Comparison of ENCODE assay signal across 25 mouse cellular contexts in the genomic region with DNA sequence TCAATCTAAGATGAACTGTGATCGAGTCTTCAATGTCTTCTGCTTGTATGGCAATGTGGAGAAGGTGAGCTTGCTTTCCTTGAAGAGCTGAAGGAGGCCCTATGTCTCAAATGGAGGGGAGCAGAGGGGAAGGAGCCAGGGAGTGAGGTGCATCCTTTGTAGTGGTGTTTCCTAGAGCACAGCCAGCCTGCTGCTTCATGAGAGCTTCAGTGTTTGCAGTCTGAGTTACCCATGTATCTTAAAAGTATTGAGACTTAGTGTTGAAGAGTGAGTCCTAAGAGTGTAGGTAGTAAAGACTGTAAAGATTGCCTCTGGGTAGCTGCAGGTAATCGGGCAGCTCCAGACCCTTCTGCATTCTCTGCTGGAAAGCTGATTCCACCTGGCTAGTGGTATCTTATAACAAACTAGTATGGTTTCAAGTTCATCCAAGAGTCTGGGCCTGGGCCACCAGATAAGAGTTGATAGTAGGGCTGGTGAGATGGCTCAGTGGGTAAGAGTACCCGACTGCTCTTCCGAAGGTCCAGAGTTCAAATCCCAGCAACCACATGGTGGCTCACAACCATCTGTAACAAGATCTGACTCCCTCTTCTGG. TPM values are rescaled to one million over a fixed set of nuclear protein-coding genes. Genes with fewer than 3 reads are reported as not detected.
DNase-seq lines count a peak whose midpoint lies in the region; ATAC-seq and TF ChIP-seq lines count a peak whose summit lies in the region.
"Had no signal": no experiment of that assay in that cellular context is flagged by ENCODE, and none has a peak within 500 bp of the region (broad histone marks: within the 10 kb centered on the region; RNA-seq: fewer than 3 reads in every experiment).

No protein-coding gene starts in this region.

- peaks cover 92% of the 10 kb centered on the region for H3K36me3 ChIP-seq in heart, embryonic 14.5 days (ENCODE audit: control insufficient read depth, insufficient read depth, low read length)
- peaks cover 81 to 92% of the 10 kb centered on the region in 2 experiments for H3K36me3 ChIP-seq in CH12.LX (replicated peaks in 1 of 2; ENCODE audit: control insufficient read depth in 1 of 2, insufficient read depth in 1 of 2, low read length in 1 of 2)

- WGBS in heart, embryonic 14.5 days = 77% methylated on average over 4 of the region's 4 CpGs

- in situ Hi-C loops in CH12.LX (cut with MboI; ENCODE audit: low pct_ligation_motif_present, low pct_unique_long_range_greater_than_20kb, low sequenced_read_pairs) = no loop called here

- ATAC-seq in heart, embryonic 14.5 days (ENCODE audit: insufficient number of reproducible peaks, insufficient read depth, low FRiP score, low read depth) = no peak
- ATAC-seq in erythroblast, adult 5-6 weeks (replicated peaks; ENCODE audit: low FRiP score, poor library complexity, severe bottlenecking) = 0 out of 2 replicates have a peak, but pooled peaks have one; percentile 30
- ATAC-seq in megakaryocyte progenitor cell, adult 5-6 weeks (replicated peaks; ENCODE audit: poor library complexity) = peak; percentile 49
- ATAC-seq: forebrain, embryonic 14.5 days; intestine, embryonic 15.5 days had no signal

- no peak for TF ChIP-seq CTCF in CH12.LX (conservative IDR thresholded peaks at IDR 0.05 in 1 of 2, IDR thresholded peaks at IDR 0.05 in 1 of 2; ENCODE audit: low read depth in 2 of 2, low read length in 2 of 2)

- TF ChIP-seq EP300 in CH12.LX (IDR thresholded peaks at IDR 0.05; ENCODE audit: low read length) = no peak

- peak; percentile 26; the same call in 1 of the 2 replicates for TF ChIP-seq POLR2A in CH12.LX (IDR thresholded peaks at IDR 0.05; ENCODE audit: low read depth, low read length)

- H3K79me2 ChIP-seq in CH12.LX (replicated peaks; ENCODE audit: control insufficient read depth, extremely low read depth, insufficient read depth, poor library complexity, severe bottlenecking) = peaks cover 51% of the 10 kb centered on the region

- H3K4me1 ChIP-seq in heart, embryonic 14.5 days (ENCODE audit: control insufficient read depth in 2 of 2, insufficient read depth in 2 of 2, low read length in 2 of 2) = peaks cover 9 to 70% of the 10 kb centered on the region in 2 experiments; a peak in 3 of 4 replicates
- H3K4me1 ChIP-seq in CH12.LX (ENCODE audit: control insufficient read depth in 1 of 2, insufficient read depth in 2 of 2) = peaks cover 44 to 95% of the 10 kb centered on the region in 2 experiments

- no peaks in the 10 kb centered on the region for H3K27me3 ChIP-seq in heart, embryonic 14.5 days (ENCODE audit: control insufficient read depth, insufficient read depth, low read length)
- no peaks in the 10 kb centered on the region for H3K27me3 ChIP-seq in CH12.LX (replicated peaks)
- H3K27me3 ChIP-seq: embryonic facial prominence, embryonic 12.5 days; heart, embryonic 15.5 days; intestine, embryonic 15.5 days; neural tube, embryonic 12.5 days had no signal

- no peaks in the 10 kb centered on the region for H3K9me3 ChIP-seq in heart, embryonic 14.5 days (ENCODE audit: control insufficient read depth, low read length)
- H3K9me3 ChIP-seq in CH12.LX (replicated peaks; ENCODE audit: low read length) = no peaks in the 10 kb centered on the region
- H3K9me3 ChIP-seq: embryonic facial prominence, embryonic 12.5 days; G1E; heart, embryonic 15.5 days; intestine, embryonic 15.5 days; neural tube, embryonic 12.5 days had no signal

- H3K27ac ChIP-seq in heart, embryonic 14.5 days (replicated peaks in 1 of 2; ENCODE audit: control insufficient read depth in 1 of 2, insufficient read depth in 1 of 2, low read depth in 2 of 2, low read length in 2 of 2) = no peak overlapping the region
- peak overlapping the region; percentile 60 for H3K27ac ChIP-seq in CH12.LX (ENCODE audit: insufficient read depth, low read depth)
- H3K27ac ChIP-seq: hindbrain, embryonic 14.5 days had no signal

- H3K4me2 ChIP-seq in heart, embryonic 14.5 days (ENCODE audit: low read length) = no peak overlapping the region
- peak overlapping the region; percentile 3; the same call in 1 of the 2 replicates for H3K4me2 ChIP-seq in CH12.LX (ENCODE audit: insufficient read depth, low read depth, poor library complexity, severe bottlenecking)
- H3K4me2 ChIP-seq: embryonic facial prominence, embryonic 12.5 days; heart, embryonic 15.5 days; hindbrain, embryonic 14.5 days; intestine, embryonic 15.5 days had no signal

- no peak overlapping the region for H3K4me3 ChIP-seq in heart, embryonic 14.5 days (ENCODE audit: control insufficient read depth in 1 of 2, insufficient read depth in 1 of 2, low read depth in 1 of 2, low read length in 2 of 2)
- no peak overlapping the region for H3K4me3 ChIP-seq in CH12.LX (replicated peaks in 1 of 3; ENCODE audit: low read depth in 2 of 3, low read length in 2 of 3, poor library complexity in 1 of 3)
- H3K4me3 ChIP-seq: embryonic facial prominence, embryonic 12.5 days; heart, embryonic 15.5 days; intestine, embryonic 15.5 days; neural tube, embryonic 12.5 days had no signal

- no peak for TF ChIP-seq RAD21 in CH12.LX (IDR thresholded peaks at IDR 0.05; ENCODE audit: low read depth, low read length)

- H3K9ac ChIP-seq in heart, embryonic 14.5 days (ENCODE audit: low read length) = 0 out of 2 replicates have a peak overlapping the region, but pooled peaks have one; percentile 11
- no peak overlapping the region for H3K9ac ChIP-seq in CH12.LX (ENCODE audit: insufficient read depth, low read depth)
- H3K9ac ChIP-seq: embryonic facial prominence, embryonic 12.5 days; heart, embryonic 15.5 days; hindbrain, embryonic 14.5 days; intestine, embryonic 15.5 days had no signal

- no peak for DNase-seq in heart, adult 8-10 months (ENCODE audit: low spot score)
- DNase-seq in CH12.LX (ENCODE audit: extremely low read depth) = no peak
- DNase-seq in retina, postnatal 1 day = no peak
- no peak for DNase-seq in left cerebral cortex, adult 11 months (ENCODE audit: low spot score)
- DNase-seq: adrenal gland, adult 2 months; gastrocnemius, postnatal 10 days; heart, postnatal 36 days; kidney, postnatal 36 days; layer of hippocampus, postnatal 36 days; lung, adult 2 months; lung, postnatal 14 days; thymus, postnatal 25 days had no signal

- dilution Hi-C loops in CH12.LX (cut with MboI; ENCODE audit: extremely low pct_ligation_motif_present, extremely low pct_unique_long_range_greater_than_20kb, low sequenced_read_pairs) = no loop called here

RNA-seq across cellular contexts. Expression of gene Ech1, which starts 6.1 kb away (rescaled TPM):
- 252 and 254 TPM in 2 replicates for polyA plus RNA-seq in heart, embryonic 14.5 days (2014; fragmentation: Nextera tagmentation; extraction: Ambion mirVana)
- 1,000 to 10,000 TPM; 2,066 to 2,754 (median 2,219) TPM for total RNA-seq in heart, adult 8-10 months (2022)
- 103 and 124 TPM in 2 replicates for total RNA-seq in CH12.LX (2012; rRNA removed)
- total RNA-seq in CH12.LX (2014; rRNA removed) = 119 and 121 TPM in 2 replicates
- polyA plus RNA-seq in CH12.LX (2012; ENCODE audit: insufficient read length, low read depth) = 65.1 and 67.6 TPM in 2 replicates
- total RNA-seq in erythroblast, adult 5-6 weeks (2015; ENCODE audit: low replicate concordance) = 36.6 and 59.0 TPM in 2 replicates
- 23.2 and 31.8 TPM in 2 replicates for total RNA-seq in erythroblast, adult 5-6 weeks (2017; ENCODE audit: low replicate concordance)
- total RNA-seq in megakaryocyte progenitor cell, adult 5-6 weeks (2015) = 139 and 180 TPM in 2 replicates
- 93.3 and 110 TPM in 2 replicates for total RNA-seq in megakaryocyte progenitor cell, adult 5-6 weeks (2017)

RNA-seq across cellular contexts. Expression of gene Hnrnpl, which starts 10.6 kb away (rescaled TPM):
- 151 and 155 TPM in 2 replicates for polyA plus RNA-seq in heart, embryonic 14.5 days (2014; fragmentation: Nextera tagmentation; extraction: Ambion mirVana)
- total RNA-seq in heart, adult 8-10 months (2022) = 100 to 1,000 TPM; 185 to 230 (median 214) TPM
- total RNA-seq in CH12.LX (2012; rRNA removed) = 296 and 342 TPM in 2 replicates
- total RNA-seq in CH12.LX (2014; rRNA removed) = 365 and 371 TPM in 2 replicates
- 640 and 645 TPM in 2 replicates for polyA plus RNA-seq in CH12.LX (2012; ENCODE audit: insufficient read length, low read depth)
- total RNA-seq in erythroblast, adult 5-6 weeks (2015; ENCODE audit: low replicate concordance) = 98.6 and 172 TPM in 2 replicates
- 98.1 and 140 TPM in 2 replicates for total RNA-seq in erythroblast, adult 5-6 weeks (2017; ENCODE audit: low replicate concordance)
- 419 and 433 TPM in 2 replicates for total RNA-seq in megakaryocyte progenitor cell, adult 5-6 weeks (2015)
- total RNA-seq in megakaryocyte progenitor cell, adult 5-6 weeks (2017) = 342 and 343 TPM in 2 replicates

RNA-seq across cellular contexts. Expression of gene Lgals4, which starts 14.7 kb away (rescaled TPM):
- polyA plus RNA-seq in heart, embryonic 14.5 days (2014; fragmentation: Nextera tagmentation; extraction: Ambion mirVana) = 4.7 and 4.8 TPM in 2 replicates
- total RNA-seq in heart, adult 8-10 months (2022) = 10 to 100 TPM; 17.3 to 32.1 (median 24.6) TPM
- 3.9 and 7.0 TPM in 2 replicates for total RNA-seq in CH12.LX (2012; rRNA removed)
- total RNA-seq in CH12.LX (2014; rRNA removed) = 2.6 and 3.6 TPM in 2 replicates
- 6.5 and 7.2 TPM in 2 replicates for polyA plus RNA-seq in CH12.LX (2012; ENCODE audit: insufficient read length, low read depth)
- 1.7 TPM in 1 of 2 replicates, not detected in the other for total RNA-seq in erythroblast, adult 5-6 weeks (2015; ENCODE audit: low replicate concordance)
- 2.4 TPM in 1 of 2 replicates, not detected in the other for total RNA-seq in erythroblast, adult 5-6 weeks (2017; ENCODE audit: low replicate concordance)
- 16.1 and 22.9 TPM in 2 replicates for total RNA-seq in megakaryocyte progenitor cell, adult 5-6 weeks (2015)
- 4.3 and 7.0 TPM in 2 replicates for total RNA-seq in megakaryocyte progenitor cell, adult 5-6 weeks (2017)

RNA-seq across cellular contexts. Expression of gene Rinl, which starts 30.2 kb away (rescaled TPM):
- polyA plus RNA-seq in heart, embryonic 14.5 days (2014; fragmentation: Nextera tagmentation; extraction: Ambion mirVana) = 2.1 and 3.7 TPM in 2 replicates
- 1 to 10 TPM; 1.4 to 3.0 (median 1.6) TPM for total RNA-seq in heart, adult 8-10 months (2022)
- 60.9 and 65.5 TPM in 2 replicates for total RNA-seq in CH12.LX (2012; rRNA removed)
- total RNA-seq in CH12.LX (2014; rRNA removed) = 41.5 and 46.1 TPM in 2 replicates
- polyA plus RNA-seq in CH12.LX (2012; ENCODE audit: insufficient read length, low read depth) = 60.6 and 61.8 TPM in 2 replicates
- 21.1 and 25.0 TPM in 2 replicates for total RNA-seq in erythroblast, adult 5-6 weeks (2015; ENCODE audit: low replicate concordance)
- 9.9 and 13.4 TPM in 2 replicates for total RNA-seq in erythroblast, adult 5-6 weeks (2017; ENCODE audit: low replicate concordance)
- total RNA-seq in megakaryocyte progenitor cell, adult 5-6 weeks (2015) = 47.6 and 48.3 TPM in 2 replicates
- total RNA-seq in megakaryocyte progenitor cell, adult 5-6 weeks (2017) = 53.9 and 56.3 TPM in 2 replicates

RNA-seq across cellular contexts. Expression of gene Lgals7, which starts 44.7 kb away (rescaled TPM):
- 1.3 and 2.6 TPM in 2 replicates for polyA plus RNA-seq in heart, embryonic 14.5 days (2014; fragmentation: Nextera tagmentation; extraction: Ambion mirVana)
- total RNA-seq in heart, adult 8-10 months (2022) = 1 to 10 TPM in 1 of 4 experiments, not detected in 3; 1.3 TPM
- total RNA-seq in CH12.LX (2012; rRNA removed) (not detected in 2 replicates), CH12.LX (2014; rRNA removed) (not detected in 2 replicates)
- not detected in 2 replicates for polyA plus RNA-seq in CH12.LX (2012; ENCODE audit: insufficient read length, low read depth)
- total RNA-seq in erythroblast, adult 5-6 weeks (2015; ENCODE audit: low replicate concordance) = not detected in 2 replicates
- not detected in 2 replicates for total RNA-seq in erythroblast, adult 5-6 weeks (2017; ENCODE audit: low replicate concordance)
- total RNA-seq in megakaryocyte progenitor cell, adult 5-6 weeks (2015) = 0.52 TPM in 1 of 2 replicates, not detected in the other
- not detected in 2 replicates for total RNA-seq in megakaryocyte progenitor cell, adult 5-6 weeks (2017)
- total RNA-seq: layer of hippocampus, adult 8-10 months; layer of hippocampus, postnatal 36 days; left cerebral cortex, postnatal 36 days; megakaryocyte, adult 5-6 weeks had no signal

Comparison
In these comparisons a context has a peak if more than half of its experiments do, and no peak if none do; other contexts are left out.
1. RNA of gene Ech1, which starts 6.1 kb away (total RNA-seq): 2,066 to 2,754 TPM in heart, adult 8-10 months; 93.3 to 180 TPM in megakaryocyte progenitor cell, adult 5-6 weeks, 103 to 124 TPM in CH12.LX and 23.2 to 59.0 TPM in erythroblast, adult 5-6 weeks; every median in the first group is over 10 times any median in the second.